Mouse (Mus musculus) C3H10T1/2 (cell line): Measurements from ENCODE around the gene Ptprb. TPM values are rescaled to one million over a fixed set of nuclear protein-coding genes. Genes with fewer than 3 reads are reported as not detected.

ENCODE experiments used
- polyA plus RNA-seq, 2 experiments: library from polyadenylated mRNA; unstranded; fragments of >200 nt; fragmentation: generic; extraction: Trizol; gene quantifications; one replicate each; pipeline ENCODE4 v1.2.1; 2012; ENCODE audit warnings: missing spikeins in 2 of 2

The Ptprb gene
- not detected for polyA plus RNA-seq

GRCm38 (mm10) chr10:116275280-116275679, at the start of gene Ptprb:
Ptprb (plus strand) TSS chr10:116275523.

Other genes starting within 250 kb of the Ptprb start
- gene 4933416C03Rik, start 161.6 kb upstream of the Ptprb start, polyA plus RNA-seq = not detected
- gene Kcnmb4, start 198.4 kb downstream of the Ptprb start, polyA plus RNA-seq = 1 to 10 TPM; 1.2 to 1.3 TPM